Mouse (Mus musculus) v-Abl transformed pro-B cells (cell line): ENCODE data around the gene Tmem245.

Source experiments
- in situ Hi-C, 2 experiments: fragments of 400-800 bp; cut with MboI; formaldehyde crosslinking; loops; one replicate each; pipeline ENCODE4 v1.15.1; 2025; ENCODE audit not compliant: unreplicated experiment in 2 of 2

Gene Tmem245

DNA sequence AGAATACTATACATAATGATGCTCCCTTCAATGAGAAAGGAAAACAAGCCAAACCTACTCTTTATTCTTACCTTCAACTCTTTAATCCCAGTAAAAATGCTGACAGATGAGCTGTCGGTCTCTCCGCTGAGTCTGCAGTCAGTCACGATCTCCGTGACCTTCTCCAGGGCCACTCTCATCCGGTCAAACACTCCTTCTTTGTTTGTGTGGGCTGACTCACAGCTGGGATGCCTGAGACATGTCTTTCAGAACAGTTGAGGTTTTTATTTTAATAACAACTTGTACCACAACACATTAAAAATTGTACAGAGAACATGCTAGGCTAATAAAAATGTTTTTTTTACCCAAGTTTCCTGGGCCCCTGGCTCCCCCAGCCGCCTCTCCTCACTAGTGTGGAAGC lies 109.6 kb downstream of the Tmem245 start:
- in situ Hi-C loops: no loop called here

DNA sequence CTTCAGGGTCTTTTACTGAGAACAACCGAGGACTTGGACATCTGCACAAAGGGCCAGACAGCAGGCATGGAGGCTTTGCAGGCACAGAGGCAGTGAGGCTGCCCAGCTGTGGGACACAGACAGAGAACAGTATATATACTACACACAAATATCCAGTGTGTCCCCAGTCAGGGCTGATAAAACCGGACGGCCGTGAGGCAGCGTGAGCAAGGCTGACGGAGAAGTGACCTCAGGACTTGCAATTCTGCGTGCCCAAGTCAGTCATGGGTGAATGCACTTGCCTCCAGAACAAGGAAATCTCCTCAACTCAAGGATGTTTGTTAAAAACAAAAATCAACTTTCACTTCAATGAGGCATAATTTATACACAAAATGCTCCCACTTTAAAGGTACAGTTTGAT lies 115.2 kb downstream of the Tmem245 start:
- in situ Hi-C loops: no loop called here

DNA sequence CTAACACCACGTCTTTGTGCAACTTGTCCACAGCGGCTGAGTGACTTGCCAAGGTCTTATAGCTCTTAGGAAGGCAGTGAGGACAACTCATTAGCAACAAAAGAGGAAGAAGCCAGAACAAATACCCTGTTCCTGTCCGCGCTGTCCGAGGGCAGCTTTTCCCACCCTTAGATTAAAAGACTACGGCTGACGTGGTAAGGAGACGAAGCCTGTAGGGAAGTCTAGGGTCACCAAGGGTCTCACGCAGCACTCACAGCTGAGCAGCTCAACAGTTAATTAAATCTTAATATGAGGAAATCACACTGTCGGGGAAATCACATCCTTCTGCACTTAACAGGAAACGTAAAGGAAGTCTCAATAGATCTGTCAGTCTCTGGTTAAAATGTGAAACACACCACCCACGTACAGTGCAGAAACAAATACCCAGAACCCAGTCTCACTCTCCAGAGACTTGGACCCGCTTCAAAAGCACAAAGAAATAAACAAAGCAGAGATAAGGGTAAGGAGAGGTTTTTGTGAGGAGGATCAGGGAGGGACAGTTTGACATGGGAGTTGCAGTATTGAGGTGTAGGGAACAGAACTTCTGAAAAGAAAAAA lies 116.1 kb downstream of the Tmem245 start:
- in situ Hi-C loops: no loop called here

DNA sequence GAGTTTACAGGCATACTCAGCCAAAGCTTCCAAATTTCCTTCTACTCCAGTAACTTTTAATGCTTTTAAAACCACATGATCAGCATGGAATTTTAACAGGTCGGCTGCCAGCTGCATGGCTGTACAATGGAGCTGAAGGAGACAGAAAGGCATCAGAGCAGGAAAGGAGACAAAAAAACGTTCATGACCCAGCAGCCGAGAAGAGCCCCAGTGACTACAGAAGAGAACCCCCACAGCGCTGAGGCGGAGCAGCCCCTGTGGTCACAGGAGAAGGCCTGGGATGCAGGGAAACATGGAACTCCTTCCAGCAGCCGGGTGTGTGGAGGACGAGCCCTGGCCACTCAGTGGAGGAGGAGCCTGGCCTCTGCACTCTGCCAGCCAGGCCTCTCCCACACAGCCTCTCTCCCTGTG lies 117.7 kb downstream of the Tmem245 start:
- in situ Hi-C loops: no loop called here

DNA sequence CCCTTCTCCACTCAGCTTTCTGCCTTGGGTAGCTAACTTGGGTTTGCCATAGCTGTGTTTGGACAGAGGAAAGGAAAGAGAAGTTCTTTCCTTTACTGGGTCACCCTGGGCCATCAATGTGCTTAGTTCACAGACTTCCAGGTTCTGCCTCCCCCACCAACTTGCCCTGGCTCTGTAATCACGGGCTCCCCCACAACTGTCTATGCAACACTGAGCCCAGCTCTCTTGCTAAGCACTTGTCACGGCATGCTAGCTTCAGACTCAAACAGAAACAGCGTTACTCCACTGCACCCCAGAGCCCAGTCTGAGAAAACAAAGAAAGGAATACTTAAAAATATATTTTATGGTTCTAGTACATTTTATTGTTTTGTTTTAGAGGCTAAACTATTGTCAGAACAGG lies 118.3 kb downstream of the Tmem245 start:
- in situ Hi-C loops: no loop called here

DNA sequence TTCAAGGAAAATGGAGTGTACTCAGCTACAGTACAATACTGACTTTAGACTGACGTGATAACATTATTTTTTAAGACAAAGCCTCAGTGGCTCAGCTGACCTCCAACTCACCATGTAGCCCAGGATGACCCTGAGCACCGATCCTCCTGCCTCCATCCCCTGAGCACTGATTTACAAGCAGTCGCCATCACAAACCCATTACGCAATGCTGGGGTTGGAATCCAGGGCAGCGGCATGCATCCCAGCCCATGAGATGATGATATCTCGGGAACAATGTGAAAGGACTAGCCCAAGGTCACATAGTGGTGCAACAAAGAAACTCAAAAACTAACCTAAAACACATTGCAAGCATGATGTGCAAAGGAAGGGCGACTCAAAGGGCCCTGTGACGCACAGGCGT lies 123.0 kb downstream of the Tmem245 start:
- in situ Hi-C loops: loop anchor here in 1 of 2 experiments (25.0 kb wide), 1 partner anchor 1462 kb away; the partner anchor contains the start of gene Rad23b

DNA sequence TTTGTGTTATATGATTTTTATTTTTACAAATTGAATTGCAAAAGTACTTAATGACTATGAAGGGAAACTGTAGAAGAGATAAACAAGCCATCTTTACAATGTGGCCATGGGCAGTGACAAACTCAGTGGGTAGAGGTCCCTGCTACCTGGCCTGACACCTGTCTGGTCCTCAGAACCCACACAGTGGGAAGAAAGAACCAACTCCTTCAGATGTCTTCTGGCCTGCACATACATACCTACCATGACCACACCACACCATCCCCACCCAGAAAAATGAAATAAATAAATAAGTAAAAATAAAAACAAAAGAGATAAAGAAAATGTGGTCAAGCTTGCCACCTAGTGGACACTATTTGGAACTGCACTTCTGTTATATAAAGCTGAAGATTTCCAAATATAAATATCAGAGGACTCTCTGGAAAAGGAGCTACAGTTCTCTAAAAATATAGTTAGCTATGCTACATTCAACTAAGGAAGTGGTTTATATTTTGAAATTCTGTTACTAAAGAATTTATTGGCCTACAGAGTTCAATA lies 127.2 kb downstream of the Tmem245 start:
- in situ Hi-C loops: loop anchor here in 1 of 2 experiments (25.0 kb wide), 1 partner anchor 1458 kb away; the partner anchor contains the start of gene Rad23b
